Mouse (Mus musculus) liver, adult 2 months (tissue): ENCODE measurements at regions not wholly inside any gene's neighbourhood (a gene's known extent, or its start where the extent isn't known, plus 50 kb on each side); places are given as distances from the start of the nearest gene placed in this dataset.

Source experiments
- DNase-seq: peaks from one replicate; pipeline ENCODE4 v3.0.0-alpha.2; 2011; ENCODE audit warnings: low read depth, low spot score; ENCODE audit errors: extremely low read depth
- H3K27ac ChIP-seq: fragments of 200-500 bp; replicated peaks from 2 replicates; pipeline ENCODE4 v1.5.1; 2012; ENCODE audit warnings: low read depth, mild to moderate bottlenecking, control low read depth, inconsistent platforms, low read length; ENCODE audit not compliant: insufficient read depth
- H3K27me3 ChIP-seq: fragments of 200-500 bp; 2 replicates; pipeline ENCODE4 v1.6.1; 2012; ENCODE audit warnings: mild to moderate bottlenecking, moderate library complexity, low read length, inconsistent platforms; ENCODE audit not compliant: control insufficient read depth, insufficient read depth
- H3K36me3 ChIP-seq: fragments of 200-500 bp; 2 replicates; pipeline ENCODE4 v1.6.1; 2012; ENCODE audit warnings: low read length, inconsistent platforms; ENCODE audit not compliant: control insufficient read depth, insufficient read depth
- H3K4me1 ChIP-seq: fragments of 200-500 bp; 2 replicates; pipeline ENCODE4 v1.6.1; 2011; ENCODE audit warnings: low read length; ENCODE audit not compliant: control insufficient read depth, insufficient read depth
- H3K4me3 ChIP-seq: fragments of 200-500 bp; 2 replicates; pipeline ENCODE4 v1.5.1; 2011; ENCODE audit warnings: low read depth, mild to moderate bottlenecking, control low read depth, low read length, moderate library complexity; ENCODE audit not compliant: insufficient read depth
- H3K79me2 ChIP-seq: fragments of 200-500 bp; 2 replicates; pipeline ENCODE4 v1.6.1; 2012; ENCODE audit warnings: inconsistent platforms, mild to moderate bottlenecking, low read length, moderate library complexity; ENCODE audit not compliant: control insufficient read depth, insufficient read depth
- H3K9ac ChIP-seq: fragments of 200-500 bp; 2 replicates; pipeline ENCODE4 v1.6.1; 2012; ENCODE audit warnings: low read depth, mild to moderate bottlenecking, control low read depth, inconsistent platforms, low read length
- CTCF ChIP-seq: fragments of 200-500 bp; IDR thresholded peaks from 2 replicates; pipeline ENCODE4 v1.5.1; 2011; ENCODE audit warnings: low read depth, low read length, control low read depth
- POLR2A ChIP-seq: fragments of 200-500 bp; IDR thresholded peaks from 2 replicates; pipeline ENCODE4 v1.6.1; 2011; ENCODE audit warnings: low read length, control low read depth; ENCODE audit not compliant: insufficient read depth; ENCODE audit errors: extremely low read depth
- WGBS: fragments of 180-500 bp; shearing (Covaris S2); methylation state at CpG from one replicate; pipeline ENCODE4 v1.1.7; 2018; 5-methylcytosine and 5-hydroxymethylcytosine counted together

GRCm38 (mm10) chr13:6365169-6365568 lies 182.8 kb upstream of the Pitrm1 start:
- WGBS, result 89% methylated on average over 4 of the region's 4 CpGs
- Histone ChIP-seq H3K79me2 (no peaks in the 10 kb centered on the region), H3K4me1 (no peaks in the 10 kb centered on the region), H3K27me3 (no peaks in the 10 kb centered on the region), H3K4me3 (no peak overlapping the region), H3K9ac (no peak overlapping the region), H3K36me3 (no peaks in the 10 kb centered on the region), H3K27ac (no peak overlapping the region)
- TF ChIP-seq POLR2A (no peak), CTCF (no peak)
- no peak for DNase-seq

DNA sequence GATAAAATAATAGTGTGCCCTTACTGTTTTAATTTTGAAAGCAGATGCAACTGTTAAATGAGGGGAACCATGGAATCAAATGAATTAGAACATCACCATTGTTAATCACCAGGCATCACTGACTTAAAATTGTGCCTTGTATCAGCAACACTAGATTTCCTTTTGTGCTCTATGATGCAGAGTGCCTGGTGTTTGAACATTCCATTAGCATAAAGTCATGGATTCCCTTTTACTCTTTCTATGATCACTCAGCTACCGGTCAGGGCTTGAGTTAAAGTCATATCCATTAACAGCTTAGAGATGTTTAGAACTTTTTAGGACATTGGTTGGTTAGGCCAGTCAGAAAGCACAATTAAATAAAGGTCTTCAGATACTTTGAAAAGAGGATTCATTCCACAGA lies 180.3 kb upstream of the Pitrm1 start:
- H3K4me1 ChIP-seq, result no peaks in the 10 kb centered on the region
- WGBS, result 84% methylated on average over 1 of the region's 1 CpGs
- TF ChIP-seq CTCF (no peak), POLR2A (no peak)

DNA sequence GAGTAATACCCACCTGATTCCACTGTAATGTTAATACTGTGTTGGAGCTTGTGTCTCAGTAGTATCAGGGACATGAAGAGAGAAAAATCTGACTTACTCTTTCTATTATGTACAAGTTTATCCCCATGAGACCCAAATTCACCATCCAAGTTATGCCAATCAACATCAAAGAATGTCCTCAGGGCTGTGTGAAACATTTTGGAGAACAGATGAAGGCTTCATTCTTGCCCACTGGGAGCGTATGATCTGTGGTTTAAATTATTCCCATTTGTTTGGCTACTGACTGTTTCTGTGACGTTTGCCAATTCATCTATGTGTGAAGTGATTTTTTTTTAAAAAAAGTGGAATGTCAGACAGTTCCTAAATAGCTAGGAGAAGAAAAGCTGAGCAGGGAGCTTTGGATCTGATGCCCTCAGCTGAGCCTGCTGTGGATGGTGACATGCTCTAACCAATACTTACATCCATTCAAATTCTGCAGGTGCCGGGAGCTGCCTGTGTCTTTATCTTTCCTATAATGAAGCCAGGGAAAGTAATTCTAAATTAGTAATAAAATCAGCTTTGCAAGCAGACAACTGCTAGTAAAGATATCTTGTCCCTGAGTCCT lies 173.3 kb upstream of the Pitrm1 start:
- H3K4me1 ChIP-seq, result no peaks in the 10 kb centered on the region
- no peak overlapping the region for H3K9ac ChIP-seq
- H3K27ac ChIP-seq, result no peak overlapping the region
- no peaks in the 10 kb centered on the region for H3K27me3 ChIP-seq
- H3K36me3 ChIP-seq, result no peaks in the 10 kb centered on the region
- TF ChIP-seq CTCF, result no peak
- DNase-seq, result no peak
- H3K4me3 ChIP-seq, result no peak overlapping the region
- WGBS, result 81% methylated on average over 3 of the region's 3 CpGs
- H3K79me2 ChIP-seq, result no peaks in the 10 kb centered on the region

More for the DNA sequence above, 180.3 kb upstream of the Pitrm1 start:
- Histone ChIP-seq H3K9ac (no peak overlapping the region), H3K27ac (no peak overlapping the region), H3K27me3 (no peaks in the 10 kb centered on the region), H3K36me3 (no peaks in the 10 kb centered on the region), H3K4me3 (no peak overlapping the region), H3K79me2 (no peaks in the 10 kb centered on the region)
- no peak for DNase-seq

DNA sequence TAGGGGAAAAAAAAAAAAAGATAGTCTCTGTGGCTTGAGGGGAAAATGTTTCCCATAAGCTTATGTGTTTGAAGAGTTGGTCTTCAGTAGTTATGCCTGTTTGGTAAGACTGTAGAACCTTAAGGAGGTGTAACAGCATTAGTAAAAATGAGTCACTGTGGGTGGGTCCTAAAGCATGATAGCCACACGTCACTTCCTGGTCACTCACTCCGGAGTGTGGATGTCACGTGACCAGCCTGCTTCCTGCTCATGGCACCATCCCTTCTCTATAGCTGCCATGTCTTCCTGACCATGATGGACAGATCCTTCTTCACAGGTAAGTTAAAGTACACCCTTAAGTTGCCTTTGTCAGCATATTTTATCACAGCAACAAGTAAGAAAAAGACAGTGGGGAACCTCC lies 170.0 kb upstream of the Pitrm1 start:
- DNase-seq, result no peak
- TF ChIP-seq POLR2A, result no peak
- no peak for TF ChIP-seq CTCF
- Histone ChIP-seq H3K27ac (no peak overlapping the region), H3K27me3 (no peaks in the 10 kb centered on the region), H3K79me2 (no peaks in the 10 kb centered on the region), H3K36me3 (no peaks in the 10 kb centered on the region), H3K4me3 (no peak overlapping the region), H3K4me1 (no peaks in the 10 kb centered on the region), H3K9ac (no peak overlapping the region)
- 86% methylated on average over 3 of the region's 3 CpGs for WGBS

DNA sequence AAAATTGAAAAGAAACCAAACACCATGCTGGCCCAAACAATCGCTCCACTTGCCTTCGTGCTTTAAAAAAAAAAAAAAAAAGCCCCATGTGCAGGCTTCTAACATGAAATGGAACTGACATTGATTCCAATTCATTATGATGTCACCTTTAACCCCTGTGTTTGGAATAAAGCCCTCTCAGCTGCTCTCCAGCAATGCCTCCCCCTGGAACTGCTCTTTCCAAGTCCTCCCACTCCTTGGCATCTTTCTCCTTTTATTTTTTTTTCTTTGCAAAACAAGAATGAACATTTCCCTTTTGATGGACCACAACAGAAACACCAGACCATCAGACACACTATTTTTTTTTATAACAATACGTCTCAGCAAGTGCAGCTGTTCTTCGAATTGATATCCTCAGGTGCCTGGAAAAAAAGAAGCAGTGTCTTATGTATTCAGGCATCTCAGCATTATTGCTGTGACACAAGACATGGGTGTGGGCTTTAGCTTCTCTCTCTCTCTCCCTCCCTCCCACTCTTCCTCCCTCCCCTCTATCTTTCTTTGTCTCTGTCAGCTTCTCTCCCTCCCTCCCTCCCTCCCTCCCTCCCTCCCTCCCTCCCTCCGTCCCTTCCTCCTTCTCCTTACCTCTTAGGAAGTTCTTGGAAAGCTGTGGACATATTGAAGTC lies 152.3 kb upstream of the Pitrm1 start:
- H3K79me2 ChIP-seq, result no peaks in the 10 kb centered on the region
- no peak overlapping the region for H3K9ac ChIP-seq
- H3K36me3 ChIP-seq, result no peaks in the 10 kb centered on the region
- no peak for DNase-seq
- WGBS, result 73% methylated on average over 5 of the region's 5 CpGs
- H3K27ac ChIP-seq, result no peak overlapping the region
- no peaks in the 10 kb centered on the region for H3K4me1 ChIP-seq
- H3K27me3 ChIP-seq, result no peaks in the 10 kb centered on the region
- no peak overlapping the region for H3K4me3 ChIP-seq
- TF ChIP-seq POLR2A (no peak), CTCF (no peak)

GRCm38 (mm10) chr13:6397648-6398047 lies 150.3 kb upstream of the Pitrm1 start:
- Histone ChIP-seq H3K4me1 (no peaks in the 10 kb centered on the region), H3K36me3 (no peaks in the 10 kb centered on the region), H3K27me3 (no peaks in the 10 kb centered on the region), H3K27ac (no peak overlapping the region), H3K9ac (no peak overlapping the region), H3K4me3 (no peak overlapping the region), H3K79me2 (no peaks in the 10 kb centered on the region)
- TF ChIP-seq CTCF, result no peak
- no peak for DNase-seq
- 83% methylated on average over 1 of the region's 1 CpGs for WGBS
